Mouse (Mus musculus) embryonic facial prominence, embryonic 14.5 days (tissue): ENCODE data around the gene Nlrx1. TPM values are rescaled to one million over a fixed set of nuclear protein-coding genes. Genes with fewer than 3 reads are reported as not detected.

ENCODE experiments used
- ATAC-seq: fragments of 200-750 bp; cut with Nextera tagmentation; 2 replicates; pipeline ENCODE4 v1.8.0; 2017; ENCODE audit warnings: low read depth, moderate number of reproducible peaks, moderate TSS enrichment
- DNase-seq: peaks from one replicate; pipeline ENCODE4 v3.0.0-alpha.2; 2015; ENCODE audit warnings: low spot score
- H3K27ac ChIP-seq: fragments of 300-500 bp; sonication (generic); replicated peaks from 2 replicates; pipeline ENCODE4 v1.5.1; 2014; ENCODE audit warnings: low read depth, mild to moderate bottlenecking, low read length, moderate library complexity
- H3K27me3 ChIP-seq: fragments of 300-500 bp; sonication (generic); replicated peaks from 2 replicates; pipeline ENCODE4 v1.6.1; 2014; ENCODE audit warnings: low read length; ENCODE audit not compliant: control insufficient read depth, insufficient read depth
- H3K36me3 ChIP-seq: fragments of 300-500 bp; sonication (generic); 2 replicates; pipeline ENCODE4 v1.6.1; 2014; ENCODE audit warnings: low read length, mixed read lengths; ENCODE audit not compliant: control insufficient read depth, insufficient read depth
- H3K4me1 ChIP-seq: fragments of 300-500 bp; sonication (generic); 2 replicates; pipeline ENCODE4 v1.6.1; 2014; ENCODE audit warnings: antibody characterized with exemption, low read length; ENCODE audit not compliant: control insufficient read depth, insufficient read depth
- H3K4me2 ChIP-seq: fragments of 300-500 bp; sonication (generic); 2 replicates; pipeline ENCODE4 v1.6.1; 2014; ENCODE audit warnings: low read depth, mild to moderate bottlenecking, low read length, moderate library complexity, mixed read lengths
- H3K4me3 ChIP-seq: fragments of 300-500 bp; sonication (generic); 2 replicates; pipeline ENCODE4 v1.5.1; 2014; ENCODE audit warnings: low read depth, mild to moderate bottlenecking, low read length
- H3K9ac ChIP-seq: fragments of 300-500 bp; sonication (generic); 2 replicates; pipeline ENCODE4 v1.6.1; 2014; ENCODE audit warnings: low read depth, mild to moderate bottlenecking, low read length, moderate library complexity, mixed read lengths
- H3K9me3 ChIP-seq: fragments of 300-500 bp; sonication (generic); 2 replicates; pipeline ENCODE4 v1.6.1; 2016; ENCODE audit warnings: low read length; ENCODE audit not compliant: control insufficient read depth
- WGBS: fragments of 180-500 bp; shearing (Covaris S2); extraction: QIAGEN DNeasy Blood & Tissue Kit; methylation state at CpG from one replicate; pipeline ENCODE4 v1.1.7; 2014; 5-methylcytosine and 5-hydroxymethylcytosine counted together
- polyA plus RNA-seq: library from polyadenylated mRNA; unstranded; fragments of >200 nt; fragmentation: Nextera tagmentation; extraction: Ambion mirVana; gene quantifications from 2 replicates; pipeline ENCODE4 v1.2.1, GENCODE M21; 2014

The Nlrx1 gene
- 9.7 and 13.2 TPM in 2 replicates for polyA plus RNA-seq

GRCm38 (mm10) chr9:44268432-44268831, at the start of gene Nlrx1:
Gene Nlrx1, minus strand, starts transcription at chr9:44268599.
- WGBS = 63% methylated on average over 6 of the region's 6 CpGs
- H3K27ac ChIP-seq = peak within 1 kb of the TSS; percentile 84

GRCm38 (mm10) chr9:44317452-44317851, 49.1 kb upstream of the Nlrx1 start:
- Histone ChIP-seq H3K4me1 (peaks cover 13% of the 10 kb centered on the region), H3K4me2 (no peak overlapping the region), H3K9ac (no peak overlapping the region), H3K27me3 (no peaks in the 10 kb centered on the region), H3K36me3 (peaks cover 44% of the 10 kb centered on the region), H3K27ac (no peak overlapping the region), H3K9me3 (no peaks in the 10 kb centered on the region), H3K4me3 (no peak overlapping the region)
- WGBS = 73% methylated on average over 4 of the region's 4 CpGs
- ATAC-seq (no peak), DNase-seq (no peak)

More at GRCm38 (mm10) chr9:44268432-44268831, at the start of gene Nlrx1:
- ATAC-seq (0 out of 2 replicates have a peak, but pooled peaks have one; percentile 13), DNase-seq (peak; percentile 44)
- H3K27me3 ChIP-seq = no peaks in the 10 kb centered on the region
- H3K4me3 ChIP-seq = peak within 1 kb of the TSS; percentile 48
- H3K4me1 ChIP-seq = peaks cover 8% of the 10 kb centered on the region
- peaks cover 2% of the 10 kb centered on the region; the same call in 1 of the 2 replicates for H3K36me3 ChIP-seq
- peak within 1 kb of the TSS; percentile 78 for H3K4me2 ChIP-seq
- peaks cover 6% of the 10 kb centered on the region; the same call in 1 of the 2 replicates for H3K9me3 ChIP-seq
- peak within 1 kb of the TSS; percentile 84 for H3K9ac ChIP-seq

GRCm38 (mm10) chr9:44314910-44315309, 46.5 kb upstream of the Nlrx1 start:
- no peak overlapping the region for H3K4me2 ChIP-seq
- 94% methylated on average over 18 of the region's 18 CpGs for WGBS
- no peak overlapping the region for H3K27ac ChIP-seq
- no peaks in the 10 kb centered on the region for H3K9me3 ChIP-seq
- no peak overlapping the region for H3K9ac ChIP-seq
- DNase-seq = no peak
- ATAC-seq = no peak
- no peaks in the 10 kb centered on the region for H3K27me3 ChIP-seq
- peaks cover 52% of the 10 kb centered on the region for H3K36me3 ChIP-seq
- no peak overlapping the region for H3K4me3 ChIP-seq
- peaks cover 13% of the 10 kb centered on the region for H3K4me1 ChIP-seq

GRCm38 (mm10) chr9:44314257-44314547, 45.8 kb upstream of the Nlrx1 start:
- no peak for DNase-seq
- 76% methylated on average over 4 of the region's 4 CpGs for WGBS
- H3K9me3 ChIP-seq = no peaks in the 10 kb centered on the region
- ATAC-seq = no peak
- H3K9ac ChIP-seq = no peak overlapping the region
- H3K4me1 ChIP-seq = peaks cover 10% of the 10 kb centered on the region
- H3K4me2 ChIP-seq = no peak overlapping the region
- no peak overlapping the region for H3K4me3 ChIP-seq
- H3K27ac ChIP-seq = no peak overlapping the region
- H3K27me3 ChIP-seq = no peaks in the 10 kb centered on the region
- peaks cover 52% of the 10 kb centered on the region for H3K36me3 ChIP-seq

- H3K4me1 ChIP-seq = peaks cover 4% of the 10 kb centered on the region; the same call in 1 of the 2 replicates
- no peak for ATAC-seq
- H3K9me3 ChIP-seq = no peaks in the 10 kb centered on the region
- WGBS = 76% methylated on average over 19 of the region's 19 CpGs
- H3K4me2 ChIP-seq = no peak overlapping the region
- no peak overlapping the region for H3K9ac ChIP-seq
- H3K27me3 ChIP-seq = no peaks in the 10 kb centered on the region
- DNase-seq = no peak
- H3K27ac ChIP-seq = no peak overlapping the region
- no peak overlapping the region for H3K4me3 ChIP-seq
- H3K36me3 ChIP-seq = peaks cover 52% of the 10 kb centered on the region
Observed at GRCm38 (mm10) chr9:44313476-44314256, 45.3 kb upstream of the Nlrx1 start.

- peak overlapping the region; percentile 48; the same call in 1 of the 2 replicates for H3K27ac ChIP-seq
- no peaks in the 10 kb centered on the region for H3K4me1 ChIP-seq
- peak overlapping the region; percentile 40; the same call in 1 of the 2 replicates for H3K9ac ChIP-seq
- H3K27me3 ChIP-seq = no peaks in the 10 kb centered on the region
- H3K4me2 ChIP-seq = peak overlapping the region; percentile 26
- 12% methylated on average over 27 of the region's 27 CpGs for WGBS
- peaks cover 48% of the 10 kb centered on the region for H3K36me3 ChIP-seq
- H3K9me3 ChIP-seq = no peaks in the 10 kb centered on the region
- ATAC-seq (peak; percentile 58; the same call in 1 of the 2 replicates), DNase-seq (peak; percentile 54)
- no peak overlapping the region for H3K4me3 ChIP-seq
Observed at GRCm38 (mm10) chr9:44311136-44312134, 43.0 kb upstream of the Nlrx1 start.

- Histone ChIP-seq H3K4me2 (peak overlapping the region; percentile 26; the same call in 1 of the 2 replicates), H3K4me1 (no peaks in the 10 kb centered on the region), H3K9ac (peak overlapping the region; percentile 40; the same call in 1 of the 2 replicates), H3K9me3 (no peaks in the 10 kb centered on the region), H3K27me3 (no peaks in the 10 kb centered on the region), H3K27ac (no peak overlapping the region), H3K36me3 (peaks cover 41% of the 10 kb centered on the region), H3K4me3 (no peak overlapping the region)
- ATAC-seq (no peak), DNase-seq (no peak)
- WGBS = 26% methylated on average over 10 of the region's 10 CpGs
Observed at GRCm38 (mm10) chr9:44310750-44311135, 42.3 kb upstream of the Nlrx1 start.

GRCm38 (mm10) chr9:44309756-44310155, 41.4 kb upstream of the Nlrx1 start:
- Histone ChIP-seq H3K4me2 (no peak overlapping the region), H3K4me1 (0 out of 2 replicates have a peak, but pooled peaks cover under 1% of the 10 kb centered on the region), H3K4me3 (no peak overlapping the region), H3K9ac (no peak overlapping the region), H3K27me3 (no peaks in the 10 kb centered on the region), H3K9me3 (no peaks in the 10 kb centered on the region), H3K27ac (no peak overlapping the region), H3K36me3 (peaks cover 31% of the 10 kb centered on the region)
- ATAC-seq = no peak
- no peak for DNase-seq
- WGBS = 49% methylated on average over 3 of the region's 3 CpGs
